Mouse (Mus musculus) small intestine, adult 10 weeks (tissue): Measurements from ENCODE around the gene Ctnna3. TPM values are rescaled to one million over a fixed set of nuclear protein-coding genes. Genes with fewer than 3 reads are reported as not detected.

Source experiments
- polyA plus RNA-seq: library from polyadenylated mRNA; stranded (reverse); fragments of 350-450 nt; fragmentation: Illumina TruSeq; extraction: RNeasy Lipid Tissue Mini Kit (QIAGEN cat#74804); gene quantifications from one replicate; pipeline ENCODE4 v1.2.3, GENCODE M21; 2014; ENCODE audit warnings: low replicate concordance

Gene Ctnna3
- 0.74 TPM for polyA plus RNA-seq

DNA sequence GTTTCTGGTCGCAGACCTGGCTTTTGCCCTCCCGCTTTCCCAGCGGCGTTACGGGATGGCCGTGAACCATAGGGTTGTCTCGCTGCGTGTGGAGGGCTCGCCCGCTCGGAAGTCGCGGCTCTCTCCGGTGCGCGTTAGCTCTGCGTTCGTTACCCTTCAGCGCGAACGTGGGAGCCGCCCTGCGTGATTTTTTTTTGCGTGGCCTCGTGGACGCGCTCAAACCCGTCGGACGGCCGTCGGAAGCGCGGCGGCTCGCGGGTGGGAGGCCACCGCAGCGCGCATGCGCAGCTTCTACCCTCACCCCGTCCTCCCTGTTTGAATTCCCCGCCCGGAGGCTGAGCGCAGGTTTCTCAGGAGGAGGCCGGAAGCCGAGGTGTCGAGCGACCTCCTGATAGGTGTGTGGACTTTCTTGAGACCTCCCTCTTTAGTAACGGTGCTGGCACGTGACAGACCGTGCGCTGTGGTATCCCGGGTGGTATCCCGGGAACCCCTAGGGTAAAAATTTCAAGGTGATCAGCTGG lies at the start of gene Ctnna3:
Ctnna3 (plus strand) TSS at position 314 of the 521 bp plus-strand sequence.

DNA sequence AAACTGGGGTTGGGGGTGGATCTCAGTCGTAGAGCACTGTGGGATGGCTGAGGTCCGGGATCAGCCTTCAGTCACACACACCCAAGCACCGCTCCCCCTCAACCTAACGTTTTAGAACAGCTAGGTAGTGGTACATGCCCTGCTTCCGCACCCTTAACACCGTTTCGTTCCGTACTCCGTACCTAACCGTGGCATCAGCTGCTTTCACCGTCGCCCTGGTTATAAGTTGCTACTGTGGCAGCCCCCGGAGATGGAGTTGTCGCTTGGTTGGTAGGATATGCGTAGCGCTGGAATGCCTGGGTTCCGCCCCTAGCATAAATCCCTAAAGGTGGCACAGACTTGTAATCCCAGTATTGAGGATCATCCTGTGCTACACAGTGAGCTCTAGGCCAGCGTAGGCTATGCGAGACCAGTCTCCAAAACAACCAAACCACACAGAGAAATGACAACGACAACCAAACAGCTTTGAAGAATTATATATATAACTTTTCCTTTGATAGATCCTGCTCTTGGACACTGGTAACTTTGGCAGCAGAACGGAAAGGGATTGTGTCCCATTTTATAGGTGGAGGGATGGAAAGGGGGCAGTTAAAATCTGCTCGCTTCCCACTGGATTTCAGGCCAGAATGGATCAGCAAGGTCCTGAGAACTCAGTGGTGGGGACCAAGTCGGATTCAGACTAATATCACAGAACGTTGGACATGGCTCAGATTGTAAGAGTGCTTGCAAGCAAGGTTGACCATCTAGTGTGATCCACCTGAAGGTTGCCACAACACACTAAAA lies 48.2 kb upstream of the Ctnna3 start, which contains the start of gene Sirt1:
Sirt1 (minus strand) TSS at position 207 of the 783 bp plus-strand sequence.

DNA sequence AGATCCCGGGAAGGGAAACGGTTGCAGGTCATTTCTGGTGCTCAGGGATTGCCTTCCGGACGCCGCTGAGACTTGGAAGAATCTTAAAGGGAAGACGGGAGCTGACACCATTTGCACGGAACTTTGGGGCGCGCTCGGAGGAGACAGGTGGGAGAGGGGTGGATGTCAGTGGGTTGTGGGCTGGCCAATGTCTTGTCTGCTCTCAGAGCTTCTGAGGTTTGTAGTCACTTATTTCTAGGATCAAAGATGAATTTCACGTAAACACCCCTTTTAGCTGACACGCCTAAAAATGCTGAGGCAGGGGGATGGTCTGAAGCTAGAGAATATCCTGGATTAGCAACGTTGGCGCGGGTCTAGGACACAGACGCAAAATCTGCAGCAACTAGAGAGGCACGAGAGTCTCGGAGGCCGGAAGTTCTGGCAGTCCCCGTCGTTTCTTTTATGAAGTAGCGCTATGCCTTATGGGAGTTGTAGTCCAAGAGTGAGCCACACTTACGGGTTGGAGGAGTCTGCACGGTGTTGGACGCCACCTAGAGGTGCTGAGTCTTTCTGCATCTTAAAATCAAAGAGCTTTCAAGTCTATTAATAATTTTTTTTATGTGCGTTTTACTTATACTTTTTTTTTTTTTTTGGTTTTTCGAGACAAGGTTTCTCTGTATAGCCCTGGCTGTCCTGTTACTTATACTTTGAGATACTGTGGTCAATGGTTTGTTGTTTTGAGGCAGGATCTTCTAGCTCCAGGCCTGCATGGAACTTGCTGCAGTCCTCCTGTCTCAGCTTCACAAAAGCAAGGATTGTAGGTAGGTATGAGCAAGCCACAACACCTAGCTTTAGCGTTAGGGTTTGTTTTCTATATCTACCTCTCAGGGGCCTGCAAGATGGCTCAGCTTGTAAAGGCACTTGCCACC lies 47.3 kb upstream of the Ctnna3 start, which contains the start of gene Dnajc12:
Dnajc12 (plus strand) TSS at position 72 of the 908 bp plus-strand sequence.

DNA sequence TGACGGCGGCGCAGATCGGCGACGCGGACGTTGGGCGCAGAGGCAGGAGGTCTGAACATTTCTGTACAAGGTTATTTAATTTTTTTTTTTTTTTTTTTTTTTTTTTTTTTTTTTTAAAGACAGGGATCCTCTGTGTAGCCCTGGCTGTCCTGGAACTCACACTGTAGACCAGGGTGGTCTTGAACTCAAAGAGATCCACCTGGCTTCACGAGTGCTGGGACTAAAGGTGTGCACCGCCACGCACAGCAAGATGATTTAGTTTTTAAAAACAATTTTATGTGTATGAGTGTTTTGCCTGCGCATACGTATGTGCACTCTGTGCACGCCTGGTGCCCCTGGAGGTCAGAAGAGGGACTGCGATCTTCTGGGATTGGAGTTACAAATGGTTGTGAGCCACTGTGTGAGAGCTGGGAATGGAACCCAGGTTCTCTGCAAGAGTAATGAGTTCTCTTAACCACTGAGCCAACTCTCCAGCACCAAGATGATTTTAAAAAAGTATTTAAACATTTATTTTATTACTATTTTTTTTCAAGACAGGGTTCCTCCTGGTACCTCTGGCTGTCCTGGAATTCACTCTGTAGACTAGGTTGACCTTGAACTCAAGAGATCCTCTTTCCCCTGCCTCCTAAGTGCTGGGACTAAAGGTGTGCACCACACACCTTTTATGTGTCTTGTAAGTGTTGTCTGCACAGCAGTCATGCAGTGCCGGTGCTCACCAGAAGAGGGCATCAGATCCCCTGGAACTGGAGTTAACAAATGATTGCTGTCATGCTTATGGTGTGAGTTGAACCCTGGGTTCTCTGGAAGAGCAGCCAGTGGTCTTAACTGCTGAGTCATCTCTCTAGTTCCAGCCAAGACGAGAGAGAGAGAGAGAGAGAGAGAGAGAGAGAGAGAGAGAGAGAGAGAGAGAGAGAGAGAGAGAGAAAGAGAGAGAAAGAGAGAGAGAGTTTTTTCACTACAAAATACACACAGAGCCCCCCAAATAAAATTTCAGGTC lies 7.9 kb upstream of the Ctnna3 start, which contains the start of gene Gm7075:
Gm7075 (minus strand) TSS at position 51 of the 997 bp plus-strand sequence.

DNA sequence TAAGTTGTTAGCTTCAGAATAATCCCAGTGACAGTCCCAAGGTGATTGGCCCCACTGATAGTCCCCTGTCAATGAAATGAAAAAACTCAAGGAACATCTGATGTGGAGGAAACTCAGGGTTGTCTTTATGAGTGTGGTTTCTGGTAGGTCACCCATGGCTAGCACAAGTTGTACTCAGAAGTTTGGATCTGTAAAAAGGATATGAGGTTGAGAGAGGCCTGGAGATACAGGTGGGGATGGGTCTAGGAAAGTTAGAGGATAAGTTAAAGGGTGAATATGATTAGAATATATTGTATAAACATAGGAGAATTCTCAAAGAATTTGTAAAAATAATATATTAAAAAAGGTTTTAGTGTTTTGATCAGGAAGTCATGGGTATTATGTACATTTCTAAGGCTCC lies 497.4 kb downstream of the Ctnna3 start, which contains the start of gene Gm10118:
Gm10118 (minus strand) TSS at position 101 of the 400 bp plus-strand sequence.

DNA sequence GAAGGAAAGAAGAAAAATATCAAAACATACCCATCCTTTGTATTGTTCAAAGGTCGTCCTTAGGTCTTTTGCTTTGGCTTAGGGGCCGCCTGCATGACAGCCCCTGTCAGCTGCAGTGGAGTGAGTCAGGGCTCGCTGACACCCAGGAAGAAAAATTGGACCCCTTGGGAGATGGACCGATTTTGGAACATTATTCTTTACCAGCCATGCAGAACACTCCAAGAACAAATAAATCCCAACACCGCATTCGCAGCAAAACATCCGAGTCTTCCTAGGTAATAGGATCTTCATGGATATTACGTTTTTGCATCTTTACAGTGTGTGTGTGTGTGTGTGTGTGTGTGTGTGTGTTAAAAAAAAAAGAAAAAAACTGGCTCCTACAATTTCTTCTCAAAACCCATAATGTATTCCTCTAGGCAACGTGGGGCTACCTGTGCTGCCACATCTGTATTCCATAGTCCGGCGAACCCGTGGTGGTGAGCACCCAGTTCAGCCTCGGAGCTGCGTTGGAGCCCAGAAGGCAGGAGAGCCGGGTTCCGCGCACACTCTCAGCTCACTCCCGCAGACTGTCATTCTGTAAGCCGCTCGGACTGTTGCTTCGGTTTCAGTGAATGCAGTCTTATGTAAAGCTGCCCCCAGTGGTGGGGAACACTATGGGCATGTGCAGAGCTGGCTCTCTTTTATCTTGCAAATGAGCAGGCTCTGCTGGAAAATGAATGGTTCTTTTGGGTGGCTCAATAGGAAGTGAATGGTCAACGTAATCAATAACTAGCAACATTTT lies 660.0 kb downstream of the Ctnna3 start, which contains the start of gene Lrrtm3:
Lrrtm3 (minus strand) TSS at position 598 of the 781 bp plus-strand sequence.

Other genes starting within 250 kb of the Ctnna3 start
- not detected for gene Mypn, start 226.1 kb upstream of the Ctnna3 start, polyA plus RNA-seq
- gene Herc4, start 186.3 kb upstream of the Ctnna3 start, polyA plus RNA-seq, result 232 TPM
- 79.0 TPM for gene Sirt1, start 48.4 kb upstream of the Ctnna3 start, polyA plus RNA-seq
- 2.0 TPM for gene Dnajc12, start 47.7 kb upstream of the Ctnna3 start, polyA plus RNA-seq
- not detected for gene Gm7075, start 8.3 kb upstream of the Ctnna3 start, polyA plus RNA-seq